Mouse (Mus musculus) heart, postnatal 36 days (tissue): Measurements from ENCODE around the gene Mzt1. TPM values are rescaled to one million over a fixed set of nuclear protein-coding genes. Genes with fewer than 3 reads are reported as not detected.
A peak's percentile ranks its signal among the peaks of the same experiment; 100 is the strongest.

Experiments used
- DNase-seq, 2 experiments: peaks; one replicate each; pipeline ENCODE4 v3.0.0; 2021 to 2022
- intact Hi-C: fragments of 180-260 bp; cut with DNase I; formaldehyde crosslinking; loops from one replicate; pipeline ENCODE4 v1.15.1; 2025
- total RNA-seq, 2 experiments: library from RNA; stranded (reverse); gene quantifications; 2 replicates each; pipeline ENCODE4 v1.2.3; 2021

Gene Mzt1
- total RNA-seq, 2 experiments from 2014 or later = 37.5 to 39.6 TPM

GRCm38 (mm10) chr14:99019136-99019808 is 26.7 kb downstream of the Mzt1 start:
- intact Hi-C loops = no loop called here
- no peak for DNase-seq

GRCm38 (mm10) chr14:99018691-99019090 is 27.2 kb downstream of the Mzt1 start:
- intact Hi-C loops = no loop called here
- DNase-seq = no peak

GRCm38 (mm10) chr14:99010920-99011313 is 35.0 kb downstream of the Mzt1 start:
- intact Hi-C loops = loop anchor here (5.0 kb wide), 1 partner anchor 129 kb away; no protein-coding TSS in a partner anchor
- no peak for DNase-seq

GRCm38 (mm10) chr14:99010224-99010919 is 35.6 kb downstream of the Mzt1 start:
- DNase-seq = peak; percentile 19 to 30
- intact Hi-C loops = loop anchor here (5.0 kb wide), 1 partner anchor 128 kb away; no protein-coding TSS in a partner anchor

GRCm38 (mm10) chr14:98994218-98994617 is 51.7 kb downstream of the Mzt1 start, which contains the start of gene Rpl36a-ps1:
Gene Rpl36a-ps1 (minus strand): TSS chr14:98994318.
- intact Hi-C loops = no loop called here
- DNase-seq = no peak

- intact Hi-C loops = no loop called here
- no peak for DNase-seq
These were observed 53.5 kb downstream of the Mzt1 start for GRCm38 (mm10) chr14:98992482-98992881.

GRCm38 (mm10) chr14:98990636-98991035 is 55.3 kb downstream of the Mzt1 start:
- no peak for DNase-seq
- intact Hi-C loops = no loop called here

GRCm38 (mm10) chr14:98989818-98990217 is 56.1 kb downstream of the Mzt1 start:
- intact Hi-C loops = no loop called here
- DNase-seq = no peak

Other genes with a start within 250 kb of the Mzt1 start
- gene Rpl36a-ps1, start 51.8 kb downstream of the Mzt1 start, total RNA-seq = 1 to 10 TPM; 3.3 to 5.6 TPM
- gene Bora, start 88 bp upstream of the Mzt1 start, total RNA-seq = 1 to 10 TPM in 1 of 2 experiments, under 1 TPM in 1; 0.62 to 1.9 TPM
- gene Pibf1, start 53.3 kb upstream of the Mzt1 start, total RNA-seq = 1 to 10 TPM; 7.5 to 8.2 TPM
- 10 to 100 TPM in 1 of 2 experiments, 1 to 10 TPM in 1; 9.3 to 12.3 TPM for gene Dis3, start 53.6 kb upstream of the Mzt1 start, total RNA-seq